Comparison of ENCODE assay signal across 8 mouse cellular contexts in the genomic region with DNA sequence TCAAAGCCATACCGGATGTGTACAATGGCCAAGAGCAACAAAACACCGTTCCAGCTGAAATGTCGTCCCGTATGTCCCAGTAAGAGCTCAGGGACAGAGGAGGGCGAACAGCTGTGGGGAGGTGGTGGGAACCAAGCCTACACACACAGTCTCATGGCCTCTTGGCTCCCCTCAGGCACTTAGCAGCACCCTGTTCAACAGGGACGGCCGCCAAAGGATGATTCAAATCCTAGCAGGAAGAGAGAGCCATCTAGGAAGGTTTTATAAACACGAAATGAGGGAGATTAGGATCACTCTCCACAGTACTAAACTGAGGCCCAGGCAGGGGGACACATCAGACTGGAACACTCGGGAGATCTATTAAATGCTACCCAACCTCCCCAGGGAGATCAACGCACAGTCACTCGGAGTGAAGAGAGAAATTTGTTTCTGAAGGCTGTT.
DNase-seq lines count a peak whose midpoint lies in the region; ATAC-seq and TF ChIP-seq lines count a peak whose summit lies in the region.

No protein-coding gene starts in this region.

- H3K27me3 ChIP-seq in heart, embryonic 12.5 days (replicated peaks) = no peaks in the 10 kb centered on the region
- H3K27me3 ChIP-seq in stomach, postnatal 0 days (ENCODE audit: control insufficient read depth, insufficient read depth, low read length) = no peaks in the 10 kb centered on the region
- no peaks in the 10 kb centered on the region for H3K27me3 ChIP-seq in forebrain, embryonic 14.5 days (replicated peaks; ENCODE audit: control insufficient read depth, insufficient read depth, low read length)

- peak; percentile 53 for ATAC-seq in heart, embryonic 12.5 days (ENCODE audit: insufficient number of reproducible peaks, low FRiP score)
- ATAC-seq in stomach, postnatal 0 days (ENCODE audit: low FRiP score, low TSS enrichment) = peak; percentile 60; the same call in 1 of the 2 replicates
- ATAC-seq in forebrain, embryonic 14.5 days = no peak

- no peaks in the 10 kb centered on the region for H3K9me3 ChIP-seq in heart, embryonic 12.5 days (replicated peaks)
- H3K9me3 ChIP-seq in stomach, postnatal 0 days (ENCODE audit: control insufficient read depth, low read length) = no peaks in the 10 kb centered on the region
- H3K9me3 ChIP-seq in forebrain, embryonic 14.5 days (replicated peaks; ENCODE audit: control insufficient read depth, low read length) = no peaks in the 10 kb centered on the region

- no peak for TF ChIP-seq CTCF in stomach, postnatal 0 days (IDR thresholded peaks at IDR 0.05; ENCODE audit: low read depth)

- DNase-seq in adrenal gland, adult (ENCODE audit: inconsistent age in 2 of 2, low spot score in 1 of 2) = peak; percentile 48 to 71
- no peak for DNase-seq in adrenal gland, adult 8-10 months
- DNase-seq in brain, adult 2 months (ENCODE audit: low read depth, low spot score) = peak; percentile 80
- peak; percentile 25 to 67 for DNase-seq in left cerebral cortex, adult 8-10 months (ENCODE audit: low spot score in 2 of 2)
- peak; percentile 16 for DNase-seq in stomach, postnatal 0 days (ENCODE audit: low spot score)
- no peak for DNase-seq in forebrain, embryonic 14.5 days (ENCODE audit: low spot score)
- DNase-seq in spleen, adult 18-20 months = no peak

- no peak overlapping the region for H3K9ac ChIP-seq in heart, embryonic 12.5 days
- H3K9ac ChIP-seq in stomach, postnatal 0 days (ENCODE audit: low read length) = no peak overlapping the region
- no peak overlapping the region for H3K9ac ChIP-seq in forebrain, embryonic 14.5 days (ENCODE audit: low read length)

- H3K4me1 ChIP-seq in heart, embryonic 12.5 days (replicated peaks) = peaks cover 13% of the 10 kb centered on the region
- 0 out of 2 replicates have a peak, but pooled peaks cover 3% of the 10 kb centered on the region for H3K4me1 ChIP-seq in stomach, postnatal 0 days (replicated peaks; ENCODE audit: control insufficient read depth, insufficient read depth)
- no peaks in the 10 kb centered on the region for H3K4me1 ChIP-seq in forebrain, embryonic 14.5 days (ENCODE audit: control insufficient read depth, insufficient read depth, low read length)

- WGBS in heart, embryonic 12.5 days = 62% methylated on average over 11 of the region's 11 CpGs
- WGBS in stomach, postnatal 0 days = 36% methylated on average over 11 of the region's 11 CpGs
- WGBS in forebrain, embryonic 14.5 days = 83% methylated on average over 11 of the region's 11 CpGs

- peak overlapping the region; percentile 16; the same call in 1 of the 2 replicates for H3K4me2 ChIP-seq in heart, embryonic 12.5 days
- H3K4me2 ChIP-seq in stomach, postnatal 0 days (replicated peaks; ENCODE audit: low read depth) = no peak overlapping the region
- no peak overlapping the region for H3K4me2 ChIP-seq in forebrain, embryonic 14.5 days (ENCODE audit: low read length)

- TF ChIP-seq EP300 in stomach, postnatal 0 days (optimal IDR thresholded peaks at IDR 0.05) = no peak

- H3K4me3 ChIP-seq in heart, embryonic 12.5 days = no peak overlapping the region
- H3K4me3 ChIP-seq in stomach, postnatal 0 days (ENCODE audit: low read depth, low read length) = no peak overlapping the region
- H3K4me3 ChIP-seq in forebrain, embryonic 14.5 days (ENCODE audit: low read depth, low read length) = no peak overlapping the region

- H3K36me3 ChIP-seq in heart, embryonic 12.5 days = no peaks in the 10 kb centered on the region
- H3K36me3 ChIP-seq in stomach, postnatal 0 days (ENCODE audit: control insufficient read depth, insufficient read depth, low read length) = no peaks in the 10 kb centered on the region
- no peaks in the 10 kb centered on the region for H3K36me3 ChIP-seq in forebrain, embryonic 14.5 days (ENCODE audit: control insufficient read depth, insufficient read depth, low read length)

- no peak overlapping the region; the same call in 1 of the 2 replicates for H3K27ac ChIP-seq in heart, embryonic 12.5 days (ENCODE audit: poor library complexity, severe bottlenecking)
- peak overlapping the region; percentile 31 for H3K27ac ChIP-seq in stomach, postnatal 0 days (replicated peaks)
- no peak overlapping the region for H3K27ac ChIP-seq in forebrain, embryonic 14.5 days (ENCODE audit: low read depth, low read length)

Comparison
In these comparisons a context has a peak if more than half of its experiments do, and no peak if none do; other contexts are left out.
1. DNase-seq: peak in adrenal gland, adult (2 of 2), brain, adult 2 months (single experiment), left cerebral cortex, adult 8-10 months (2 of 2) and stomach, postnatal 0 days (single experiment); none in adrenal gland, adult 8-10 months (single experiment), forebrain, embryonic 14.5 days (single experiment) and spleen, adult 18-20 months (0 of 2).